Mouse (Mus musculus): ENCODE measurements around the gene Mgat3.

The Mgat3 gene

GRCm38 (mm10) chr15:80173001-80173771 is at the start of gene Mgat3:
Gene Mgat3 (plus strand): TSS chr15:80173721.
- DNase-seq, result peak; percentile 60

GRCm38 (mm10) chr15:80124651-80125050 is 48.9 kb upstream of the Mgat3 start:
- DNase-seq, result no peak

GRCm38 (mm10) chr15:80127191-80127590 is 46.3 kb upstream of the Mgat3 start:
- no peak for DNase-seq

- no peak for DNase-seq
Measured at GRCm38 (mm10) chr15:80129982-80130381, 43.5 kb upstream of the Mgat3 start.

GRCm38 (mm10) chr15:80130689-80131088 is 42.8 kb upstream of the Mgat3 start:
- no peak for DNase-seq

- DNase-seq, result no peak
Measured at GRCm38 (mm10) chr15:80131421-80131820, 42.1 kb upstream of the Mgat3 start.

GRCm38 (mm10) chr15:80132452-80132851 is 41.1 kb upstream of the Mgat3 start:
- DNase-seq, result no peak

- peak; percentile 93 for DNase-seq
Measured at GRCm38 (mm10) chr15:80132993-80133586, 40.4 kb upstream of the Mgat3 start, which contains the start of gene Tab1. Gene Tab1 (plus strand): TSS chr15:80133127.

- DNase-seq, result no peak
Measured at GRCm38 (mm10) chr15:80133682-80134449, 39.7 kb upstream of the Mgat3 start.

GRCm38 (mm10) chr15:80134450-80134847 is 39.1 kb upstream of the Mgat3 start:
- DNase-seq, result no peak

- DNase-seq, result no peak
Measured at GRCm38 (mm10) chr15:80135499-80135898, 38.0 kb upstream of the Mgat3 start.

- DNase-seq, result no peak
Measured at GRCm38 (mm10) chr15:80136645-80137044, 36.9 kb upstream of the Mgat3 start.

GRCm38 (mm10) chr15:80137945-80138791 is 35.4 kb upstream of the Mgat3 start:
- no peak for DNase-seq

GRCm38 (mm10) chr15:80140302-80140701 is 33.2 kb upstream of the Mgat3 start:
- DNase-seq, result no peak

- DNase-seq, result no peak
Measured at GRCm38 (mm10) chr15:80140878-80141277, 32.6 kb upstream of the Mgat3 start.

- DNase-seq, result no peak
Measured at GRCm38 (mm10) chr15:80142130-80142529, 31.4 kb upstream of the Mgat3 start.

- DNase-seq, result no peak
Measured at GRCm38 (mm10) chr15:80143760-80144159, 29.8 kb upstream of the Mgat3 start.

GRCm38 (mm10) chr15:80145397-80145796 is 28.1 kb upstream of the Mgat3 start:
- no peak for DNase-seq

- no peak for DNase-seq
Measured at GRCm38 (mm10) chr15:80146153-80146552, 27.4 kb upstream of the Mgat3 start.

- DNase-seq, result no peak
Measured at GRCm38 (mm10) chr15:80147090-80147489, 26.4 kb upstream of the Mgat3 start.

GRCm38 (mm10) chr15:80147511-80147910 is 26.0 kb upstream of the Mgat3 start:
- DNase-seq, result no peak

GRCm38 (mm10) chr15:80148565-80148964 is 25.0 kb upstream of the Mgat3 start:
- no peak for DNase-seq

- DNase-seq, result no peak
Measured at GRCm38 (mm10) chr15:80149517-80149916, 24.0 kb upstream of the Mgat3 start.
